Mouse (Mus musculus) forebrain, embryonic 14.5 days (tissue): Measurements from ENCODE around the gene Fbxl14. TPM values are rescaled to one million over a fixed set of nuclear protein-coding genes. Genes with fewer than 3 reads are reported as not detected.
A peak's percentile ranks its signal among the peaks of the same experiment; 100 is the strongest.

Source experiments
- ATAC-seq: fragments of 200-750 bp; cut with Nextera tagmentation; 2 replicates; pipeline ENCODE4 v1.8.0; 2017; ENCODE audit warnings: mild to moderate bottlenecking, moderate library complexity
- DNase-seq: peaks from one replicate; pipeline ENCODE4 v3.0.0-alpha.2; 2015; ENCODE audit warnings: low spot score
- H3K27ac ChIP-seq: fragments of 300-500 bp; sonication (generic); 2 replicates; pipeline ENCODE4 v1.5.1; 2014; ENCODE audit warnings: low read depth, mild to moderate bottlenecking, control low read depth, low read length, moderate library complexity
- H3K27me3 ChIP-seq: fragments of 300-500 bp; sonication (generic); replicated peaks from 2 replicates; pipeline ENCODE4 v1.6.1; 2014; ENCODE audit warnings: low read length, control low read depth, mixed read lengths; ENCODE audit not compliant: control insufficient read depth, insufficient read depth
- H3K36me3 ChIP-seq: fragments of 300-500 bp; sonication (generic); 2 replicates; pipeline ENCODE4 v1.6.1; 2014; ENCODE audit warnings: low read length, control low read depth; ENCODE audit not compliant: control insufficient read depth, insufficient read depth
- H3K4me1 ChIP-seq: fragments of 300-500 bp; sonication (generic); 2 replicates; pipeline ENCODE4 v1.6.1; 2014; ENCODE audit warnings: antibody characterized with exemption, low read length, control low read depth; ENCODE audit not compliant: control insufficient read depth, insufficient read depth
- H3K4me2 ChIP-seq: fragments of 300-500 bp; sonication (generic); 2 replicates; pipeline ENCODE4 v1.6.1; 2014; ENCODE audit warnings: mild to moderate bottlenecking, control low read depth, low read length
- H3K4me3 ChIP-seq: fragments of 300-500 bp; sonication (generic); 2 replicates; pipeline ENCODE4 v1.5.1; 2014; ENCODE audit warnings: low read depth, low read length, control low read depth
- H3K9ac ChIP-seq: fragments of 300-500 bp; sonication (generic); 2 replicates; pipeline ENCODE4 v1.6.1; 2014; ENCODE audit warnings: mild to moderate bottlenecking, low read length, control low read depth, moderate library complexity
- H3K9me3 ChIP-seq: fragments of 300-500 bp; sonication (generic); replicated peaks from 2 replicates; pipeline ENCODE4 v1.6.1; 2016; ENCODE audit warnings: low read length, control low read depth, mixed read lengths; ENCODE audit not compliant: control insufficient read depth
- WGBS: fragments of 180-500 bp; shearing (Covaris S2); extraction: QIAGEN DNeasy Blood & Tissue Kit; methylation state at CpG from one replicate; pipeline ENCODE4 v1.1.7; 2014; 5-methylcytosine and 5-hydroxymethylcytosine counted together
- polyA plus RNA-seq: library from polyadenylated mRNA; unstranded; fragments of >200 nt; fragmentation: Nextera tagmentation; extraction: Ambion mirVana; gene quantifications from 2 replicates; pipeline ENCODE4 v1.2.1, GENCODE M21; 2014

Fbxl14 gene
- polyA plus RNA-seq, 1 experiment from 2014 or later, result 7.6 TPM

GRCm38 (mm10) chr6:119520731-119521130 is 41.3 kb downstream of the Fbxl14 start:
- WGBS, result 33% methylated on average over 9 of the region's 9 CpGs
- no peaks in the 10 kb centered on the region for H3K36me3 ChIP-seq
- H3K4me1 ChIP-seq, result peaks cover 9% of the 10 kb centered on the region; the same call in 1 of the 2 replicates
- H3K27me3 ChIP-seq, result no peaks in the 10 kb centered on the region
- H3K27ac ChIP-seq, result no peak overlapping the region
- no peak overlapping the region for H3K4me2 ChIP-seq
- no peak overlapping the region for H3K4me3 ChIP-seq
- H3K9me3 ChIP-seq, result no peaks in the 10 kb centered on the region
- DNase-seq (no peak), ATAC-seq (no peak)
- no peak overlapping the region for H3K9ac ChIP-seq

DNA sequence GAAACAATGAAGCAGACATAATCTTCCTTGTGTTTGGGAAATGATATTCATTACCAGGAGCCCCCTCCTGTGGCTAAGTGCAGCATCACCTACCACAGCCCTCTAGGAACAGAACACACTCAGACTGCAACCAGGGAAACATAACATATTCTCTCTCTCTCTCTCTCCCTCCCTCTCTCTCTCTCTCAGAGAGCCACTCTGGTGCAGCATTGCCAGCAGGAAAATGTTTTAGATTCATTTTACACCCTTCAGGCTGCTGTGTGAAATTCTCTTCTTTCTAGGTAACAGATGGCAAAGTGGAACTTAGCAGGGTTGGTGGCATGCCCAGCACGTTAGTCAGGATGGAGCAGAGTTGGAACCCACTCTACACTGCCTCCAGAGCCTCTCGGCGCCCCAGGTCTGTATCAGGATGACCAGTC is 42.0 kb downstream of the Fbxl14 start:
- no peak overlapping the region for H3K9ac ChIP-seq
- no peaks in the 10 kb centered on the region for H3K36me3 ChIP-seq
- no peak overlapping the region for H3K4me2 ChIP-seq
- H3K9me3 ChIP-seq, result no peaks in the 10 kb centered on the region
- peak overlapping the region; percentile 46; the same call in 1 of the 2 replicates for H3K27ac ChIP-seq
- no peak overlapping the region for H3K4me3 ChIP-seq
- WGBS, result 68% methylated on average over 3 of the region's 3 CpGs
- ATAC-seq, result peak; percentile 84
- H3K4me1 ChIP-seq, result peaks cover 9% of the 10 kb centered on the region; the same call in 1 of the 2 replicates
- peak; percentile 72 for DNase-seq
- H3K27me3 ChIP-seq, result no peaks in the 10 kb centered on the region

DNA sequence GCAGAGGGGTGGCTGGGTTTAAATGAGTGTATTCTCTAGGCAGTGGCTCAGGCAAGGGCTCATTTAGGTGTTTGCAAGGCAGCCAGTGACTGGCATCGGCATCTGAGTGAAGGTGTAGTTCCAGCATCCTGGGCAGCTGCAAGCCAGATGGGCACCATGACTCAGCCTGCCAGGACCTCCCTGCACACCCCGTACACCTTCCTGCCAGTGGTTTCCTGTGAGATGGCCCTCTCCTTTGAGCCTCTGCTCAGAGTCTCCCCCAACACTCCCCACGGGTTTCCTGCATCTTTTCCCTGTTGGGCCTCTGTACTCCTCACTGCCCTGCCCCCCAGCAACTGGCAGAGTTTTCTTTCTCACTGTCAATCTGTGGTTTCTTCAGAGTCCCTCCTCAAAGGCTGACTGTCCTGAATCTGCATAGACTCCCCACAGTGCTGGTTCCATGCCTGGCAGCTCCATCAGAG is 42.5 kb downstream of the Fbxl14 start:
- WGBS, result 48% methylated on average over 3 of the region's 3 CpGs
- peaks cover 9% of the 10 kb centered on the region; the same call in 1 of the 2 replicates for H3K4me1 ChIP-seq

DNA sequence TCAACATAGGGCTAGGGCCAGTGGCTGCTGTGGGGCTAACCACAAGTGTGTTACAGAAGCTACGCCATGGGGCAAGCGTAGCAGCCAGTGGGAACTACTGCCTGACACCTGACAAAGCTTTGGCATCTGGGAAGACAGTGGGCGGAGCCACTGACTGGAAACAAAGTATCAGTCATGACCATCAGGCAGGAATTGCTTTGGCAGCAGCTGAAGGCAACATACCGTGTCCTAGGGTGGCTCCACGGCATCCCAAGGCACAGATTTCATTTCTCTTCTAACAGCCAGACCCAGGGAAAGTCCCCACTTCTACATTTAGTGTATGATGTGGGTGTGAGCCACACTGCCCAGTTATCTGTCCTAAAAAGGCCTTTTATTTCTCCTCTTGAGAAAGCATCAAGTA is 47.0 kb downstream of the Fbxl14 start:
- Histone ChIP-seq H3K9me3 (no peaks in the 10 kb centered on the region), H3K4me3 (no peak overlapping the region), H3K36me3 (no peaks in the 10 kb centered on the region), H3K4me2 (no peak overlapping the region), H3K4me1 (peaks cover 9% of the 10 kb centered on the region; the same call in 1 of the 2 replicates), H3K27ac (no peak overlapping the region), H3K27me3 (no peaks in the 10 kb centered on the region), H3K9ac (no peak overlapping the region)
- WGBS, result 78% methylated on average over 5 of the region's 5 CpGs
- DNase-seq, result no peak
- ATAC-seq, result no peak

More for the DNA sequence above, 42.5 kb downstream of the Fbxl14 start:
- Histone ChIP-seq H3K4me3 (no peak overlapping the region), H3K9ac (no peak overlapping the region), H3K36me3 (no peaks in the 10 kb centered on the region), H3K9me3 (no peaks in the 10 kb centered on the region), H3K27ac (peak overlapping the region; percentile 46; the same call in 1 of the 2 replicates), H3K4me2 (no peak overlapping the region), H3K27me3 (no peaks in the 10 kb centered on the region)
- peak; percentile 22; the same call in 1 of the 2 replicates for ATAC-seq
- DNase-seq, result no peak

GRCm38 (mm10) chr6:119529659-119530058 is 50.2 kb downstream of the Fbxl14 start:
- H3K4me1 ChIP-seq, result no peaks in the 10 kb centered on the region
- H3K36me3 ChIP-seq, result no peaks in the 10 kb centered on the region
- H3K27me3 ChIP-seq, result no peaks in the 10 kb centered on the region
- H3K9me3 ChIP-seq, result no peaks in the 10 kb centered on the region
- ATAC-seq (no peak), DNase-seq (no peak)
- H3K4me3 ChIP-seq, result no peak overlapping the region
- 97% methylated on average over 3 of the region's 3 CpGs for WGBS
- no peak overlapping the region for H3K27ac ChIP-seq
- no peak overlapping the region for H3K4me2 ChIP-seq
- no peak overlapping the region for H3K9ac ChIP-seq

Other genes with a start within 250 kb of the Fbxl14 start
- 0.10 and 0.14 TPM in 2 replicates for gene Cacna2d4, start 243.1 kb upstream of the Fbxl14 start, polyA plus RNA-seq
- 2.7 and 3.9 TPM in 2 replicates for gene Lrtm2, start 148.9 kb upstream of the Fbxl14 start, polyA plus RNA-seq
- gene Adipor2, start 62.0 kb upstream of the Fbxl14 start, polyA plus RNA-seq, result 33.3 and 39.6 TPM in 2 replicates
- 3.0 and 3.4 TPM in 2 replicates for gene Wnt5b, start 64.7 kb downstream of the Fbxl14 start, polyA plus RNA-seq